Mouse (Mus musculus) brain, embryonic 18.5 days (tissue): Measurements from ENCODE around the gene Gm20388.
A peak's percentile ranks its signal among the peaks of the same experiment; 100 is the strongest.

Experiments
- DNase-seq: peaks from one replicate; pipeline ENCODE4 v3.0.0-alpha.2; 2012; ENCODE audit warnings: low read depth, low spot score

The Gm20388 gene

DNA sequence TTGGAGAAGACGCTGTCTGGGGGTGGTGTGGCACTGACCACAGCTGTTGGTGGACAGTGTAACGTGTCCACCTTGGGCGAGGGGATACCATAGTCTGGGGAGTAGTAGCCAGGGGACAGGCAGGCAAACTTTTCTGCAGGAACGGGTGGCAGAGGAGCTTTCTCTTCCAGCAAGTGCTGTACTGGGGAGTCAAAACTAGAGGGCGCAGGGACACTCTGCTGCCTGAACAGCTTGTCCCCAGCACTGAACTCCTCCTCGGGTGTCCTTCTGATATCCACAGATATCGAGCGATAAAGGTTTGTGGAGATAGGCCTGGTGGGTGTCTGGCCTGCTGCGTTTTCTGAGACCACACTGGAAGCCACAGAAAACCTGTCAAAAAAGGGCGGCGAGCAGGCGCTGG is 2980.8 kb downstream of the Gm20388 start:
- no peak for DNase-seq

- DNase-seq, result no peak
Measured at GRCm38 (mm10) chr8:122893451-122893850, 2982.8 kb downstream of the Gm20388 start.

DNA sequence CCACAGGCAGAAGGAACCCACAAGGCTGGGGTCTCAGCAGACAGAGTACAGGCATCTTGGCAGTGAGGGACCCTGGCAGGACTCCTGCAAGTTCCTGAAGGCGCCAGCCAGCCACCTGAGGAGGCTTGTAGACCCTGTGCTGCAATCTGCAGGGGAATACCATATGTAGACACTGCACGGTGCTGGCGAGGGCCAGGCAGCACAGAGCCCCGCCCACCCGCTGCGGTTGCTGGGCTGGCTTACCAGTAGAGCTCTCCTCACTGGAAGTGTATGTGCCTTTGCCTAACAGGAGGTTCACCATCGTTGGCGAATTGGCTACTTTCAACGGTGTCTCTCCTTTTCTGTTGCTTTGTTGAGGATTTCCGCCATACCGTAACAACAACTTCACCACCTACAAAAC is 2985.7 kb downstream of the Gm20388 start:
- no peak for DNase-seq

- DNase-seq, result no peak
Measured at GRCm38 (mm10) chr8:122897200-122897599, 2986.6 kb downstream of the Gm20388 start.

DNA sequence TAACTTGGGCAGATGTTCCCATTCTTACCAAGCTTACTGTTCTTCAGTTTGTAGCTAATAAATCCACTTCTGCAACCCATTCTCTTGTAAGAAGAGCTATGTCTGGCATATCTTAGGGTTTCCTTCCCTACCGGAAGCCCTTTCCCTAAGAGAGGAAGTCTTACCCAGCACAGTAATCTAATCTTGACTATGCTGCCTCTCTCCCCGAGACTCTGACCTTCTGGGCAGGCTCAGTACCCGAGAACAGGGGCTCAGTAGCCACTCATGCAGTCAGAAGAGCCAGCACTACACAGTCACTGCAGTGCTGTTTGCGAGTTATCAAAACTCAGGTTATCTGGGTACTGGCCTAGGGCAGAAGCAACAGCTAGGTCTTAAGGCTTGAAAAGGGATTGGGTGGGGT is 2987.4 kb downstream of the Gm20388 start:
- DNase-seq, result no peak

GRCm38 (mm10) chr8:122898473-122898872 is 2987.8 kb downstream of the Gm20388 start:
- no peak for DNase-seq

DNA sequence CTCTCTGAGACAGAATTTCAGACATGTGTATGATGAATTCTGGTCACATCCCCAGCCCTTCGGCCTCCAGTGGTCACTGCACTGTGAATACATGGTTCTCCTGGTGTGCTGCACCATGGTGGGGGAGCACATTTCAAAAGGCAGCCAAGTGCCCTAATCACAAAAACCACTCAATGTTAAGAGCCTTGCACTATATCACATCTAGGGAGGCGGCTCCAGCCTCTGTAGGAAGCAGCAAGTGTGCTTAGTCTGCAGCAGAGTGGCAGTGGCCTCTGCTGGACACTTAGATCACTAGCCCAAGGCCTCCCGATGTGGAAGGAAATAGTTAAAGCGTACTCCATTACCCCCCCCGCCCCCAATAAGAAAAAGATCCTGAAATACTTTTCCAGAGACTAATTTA is 2988.4 kb downstream of the Gm20388 start:
- no peak for DNase-seq

DNA sequence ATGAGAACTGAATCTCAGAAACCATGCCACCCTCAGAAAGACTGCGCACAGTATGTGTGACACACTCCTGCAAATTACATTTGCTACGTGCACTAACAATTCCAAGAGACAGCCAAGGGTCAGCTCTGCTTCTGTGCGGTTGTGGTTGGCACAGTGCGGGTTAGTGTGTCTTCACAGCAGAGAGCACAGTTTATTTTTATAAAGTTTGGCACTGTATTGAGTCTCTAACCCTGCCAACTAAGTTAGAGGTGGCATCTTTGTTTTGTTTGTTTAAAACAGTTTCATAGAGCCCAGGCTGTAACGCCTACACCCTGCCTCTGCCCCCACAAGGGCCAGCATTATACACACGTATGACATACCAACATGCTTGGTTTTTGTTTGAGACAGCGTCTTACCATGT is 2990.8 kb downstream of the Gm20388 start:
- DNase-seq, result no peak

DNA sequence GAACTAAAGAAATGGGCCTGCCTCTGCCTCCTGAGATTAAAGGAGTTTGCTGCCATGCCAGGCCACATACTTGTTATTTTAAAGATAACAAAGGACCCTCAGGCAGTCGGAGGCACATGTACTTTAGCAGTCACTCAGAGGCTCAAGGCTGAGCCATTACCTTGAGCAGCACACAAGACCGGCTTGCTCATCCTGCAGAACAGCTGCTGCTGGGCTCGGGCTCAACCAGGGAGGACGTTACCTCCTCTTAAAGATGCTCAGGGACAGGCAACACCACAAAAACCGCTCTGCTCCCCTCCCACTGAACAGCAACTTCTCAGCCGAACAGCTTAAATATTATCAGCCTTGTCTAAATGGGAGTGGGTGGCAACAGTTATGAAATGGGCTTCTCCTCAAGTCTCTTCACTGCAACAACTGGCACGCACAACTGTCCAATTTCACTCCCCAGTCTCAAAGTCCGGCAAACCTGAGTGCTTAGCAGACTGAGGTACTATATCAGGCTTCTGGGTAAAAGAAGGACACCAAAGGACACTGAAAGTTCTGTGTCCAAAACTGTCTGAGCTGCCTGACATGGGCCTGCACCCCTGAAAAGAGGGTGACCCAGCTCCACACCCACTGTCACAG is 2991.4 kb downstream of the Gm20388 start:
- no peak for DNase-seq

- no peak for DNase-seq
Measured at GRCm38 (mm10) chr8:122902581-122902980, 2991.9 kb downstream of the Gm20388 start.

GRCm38 (mm10) chr8:122903002-122903401 is 2992.4 kb downstream of the Gm20388 start:
- no peak for DNase-seq

DNA sequence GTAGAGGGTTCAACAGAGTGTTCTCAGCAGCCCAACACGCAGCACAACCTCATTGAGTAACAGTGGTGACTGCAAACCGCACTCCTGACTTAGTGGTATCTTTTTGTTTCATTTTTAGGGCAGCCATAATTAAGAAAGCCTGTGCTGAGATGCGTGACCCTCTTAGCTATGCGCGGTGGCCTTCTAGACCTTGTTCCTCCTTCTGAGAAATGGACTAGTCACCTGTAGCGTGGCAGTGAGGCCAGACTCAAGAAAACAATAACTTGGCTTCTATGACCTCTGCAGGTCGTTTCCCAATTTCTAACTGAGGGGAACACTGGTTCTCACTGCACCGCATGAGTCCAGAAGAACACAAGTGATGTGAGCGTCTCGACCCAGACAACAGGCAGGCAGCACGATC is 2993.9 kb downstream of the Gm20388 start:
- no peak for DNase-seq

DNA sequence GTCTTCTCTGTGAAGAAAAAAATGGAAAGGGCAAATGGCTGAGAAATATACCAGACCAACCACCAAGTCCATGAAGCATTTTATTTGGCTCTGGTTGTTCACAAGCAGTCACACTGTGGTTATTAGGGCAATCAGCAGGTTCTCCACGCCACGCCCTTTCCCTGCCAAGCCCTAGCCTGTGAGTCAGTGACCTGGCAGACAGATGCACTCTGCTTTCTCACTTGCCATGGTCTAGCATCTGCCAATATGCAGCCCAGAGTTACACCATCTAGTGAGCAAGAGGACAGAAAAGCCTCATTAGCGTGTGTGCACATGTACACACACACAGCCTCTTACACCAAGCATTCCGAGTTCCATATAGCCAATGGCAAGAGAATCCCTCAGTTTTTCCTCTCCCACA is 2994.7 kb downstream of the Gm20388 start:
- DNase-seq, result no peak

DNA sequence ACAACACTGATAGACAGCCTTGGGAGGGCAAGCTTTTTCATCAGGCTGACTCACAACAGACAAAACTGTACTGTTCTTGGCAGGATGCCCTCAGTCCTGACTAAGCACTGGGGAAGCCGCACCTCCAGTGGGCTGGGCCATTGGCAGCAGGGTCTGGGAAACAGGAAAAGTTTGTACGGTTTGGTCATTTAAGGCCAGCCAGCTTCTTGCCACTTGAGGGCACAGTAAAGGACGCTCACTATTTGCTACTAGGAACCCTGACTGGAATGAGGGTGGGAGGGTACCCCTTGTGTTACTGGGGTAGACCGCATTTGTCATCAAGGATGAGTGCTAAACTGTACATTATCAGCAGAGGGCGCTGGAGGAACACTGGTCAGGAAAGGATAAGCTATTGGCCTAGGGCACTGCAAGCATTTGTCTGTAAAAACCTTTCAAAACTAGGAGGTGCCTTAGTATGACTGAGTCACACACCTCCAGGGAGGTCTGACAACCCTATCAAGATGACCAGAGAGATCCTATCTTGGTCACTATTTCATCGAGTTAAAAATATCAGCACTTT is 2995.9 kb downstream of the Gm20388 start:
- DNase-seq, result peak; percentile 67

DNA sequence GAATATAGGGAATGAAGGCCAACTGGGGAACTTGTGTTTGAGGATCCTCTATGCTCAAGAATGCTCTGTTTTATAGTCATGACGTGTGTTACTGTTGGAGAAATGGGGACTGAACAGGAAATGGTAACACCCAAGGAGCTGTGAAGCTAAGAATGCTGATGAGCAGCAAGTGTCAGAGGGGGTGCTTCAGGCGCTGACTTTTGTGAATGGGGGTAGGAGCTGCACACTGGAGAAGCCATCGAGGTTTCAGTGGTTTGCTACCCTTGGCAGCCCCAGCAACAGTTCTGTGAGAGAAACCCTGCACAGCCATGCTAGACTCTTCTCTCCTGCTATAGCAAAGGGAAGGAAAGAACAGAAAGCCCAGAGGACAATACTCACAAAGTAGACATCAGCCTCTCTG is 3001.5 kb downstream of the Gm20388 start:
- no peak for DNase-seq

- no peak for DNase-seq
Measured at GRCm38 (mm10) chr8:122912871-122913270, 3002.2 kb downstream of the Gm20388 start.

GRCm38 (mm10) chr8:122916766-122917165 is 3006.1 kb downstream of the Gm20388 start:
- no peak for DNase-seq

- DNase-seq, result no peak
Measured at GRCm38 (mm10) chr8:122917531-122918392, 3007.1 kb downstream of the Gm20388 start.

- no peak for DNase-seq
Measured at GRCm38 (mm10) chr8:122918438-122919107, 3007.9 kb downstream of the Gm20388 start.

GRCm38 (mm10) chr8:122920890-122921289 is 3010.2 kb downstream of the Gm20388 start:
- no peak for DNase-seq

- DNase-seq, result no peak
Measured at GRCm38 (mm10) chr8:122922945-122923344, 3012.3 kb downstream of the Gm20388 start.

GRCm38 (mm10) chr8:122923431-122924090 is 3012.9 kb downstream of the Gm20388 start:
- no peak for DNase-seq
